Mouse (Mus musculus): ENCODE measurements at regions not wholly inside any gene's neighbourhood (a gene's known extent, or its start where the extent isn't known, plus 50 kb on each side); places are given as distances from the start of the nearest gene placed in this dataset.

- no peak for DNase-seq (ENCODE audit: low read depth, low spot score)
Measured at GRCm38 (mm10) chr1:124706246-124706645, 660.9 kb upstream of the Dpp10 start.

GRCm38 (mm10) chr1:124674420-124674819, 629.1 kb upstream of the Dpp10 start:
- DNase-seq (ENCODE audit: low read depth, low spot score): peak; percentile 7

- DNase-seq (ENCODE audit: low read depth, low spot score): no peak
Measured at GRCm38 (mm10) chr1:124652872-124653271, 607.5 kb upstream of the Dpp10 start.

GRCm38 (mm10) chr1:124652251-124652861, 607.0 kb upstream of the Dpp10 start:
- no peak for DNase-seq (ENCODE audit: low read depth, low spot score)

- DNase-seq (ENCODE audit: low read depth, low spot score): no peak
Measured at GRCm38 (mm10) chr1:124635246-124635768, 589.9 kb upstream of the Dpp10 start.

- DNase-seq (ENCODE audit: low read depth, low spot score): no peak
Measured at GRCm38 (mm10) chr1:124630084-124630483, 584.7 kb upstream of the Dpp10 start.

GRCm38 (mm10) chr1:124584620-124585019, 539.3 kb upstream of the Dpp10 start:
- no peak for DNase-seq (ENCODE audit: low read depth, low spot score)

All from WW6 (cell line).